Comparison of ENCODE assay signal across 8 mouse cellular contexts in the genomic region with DNA sequence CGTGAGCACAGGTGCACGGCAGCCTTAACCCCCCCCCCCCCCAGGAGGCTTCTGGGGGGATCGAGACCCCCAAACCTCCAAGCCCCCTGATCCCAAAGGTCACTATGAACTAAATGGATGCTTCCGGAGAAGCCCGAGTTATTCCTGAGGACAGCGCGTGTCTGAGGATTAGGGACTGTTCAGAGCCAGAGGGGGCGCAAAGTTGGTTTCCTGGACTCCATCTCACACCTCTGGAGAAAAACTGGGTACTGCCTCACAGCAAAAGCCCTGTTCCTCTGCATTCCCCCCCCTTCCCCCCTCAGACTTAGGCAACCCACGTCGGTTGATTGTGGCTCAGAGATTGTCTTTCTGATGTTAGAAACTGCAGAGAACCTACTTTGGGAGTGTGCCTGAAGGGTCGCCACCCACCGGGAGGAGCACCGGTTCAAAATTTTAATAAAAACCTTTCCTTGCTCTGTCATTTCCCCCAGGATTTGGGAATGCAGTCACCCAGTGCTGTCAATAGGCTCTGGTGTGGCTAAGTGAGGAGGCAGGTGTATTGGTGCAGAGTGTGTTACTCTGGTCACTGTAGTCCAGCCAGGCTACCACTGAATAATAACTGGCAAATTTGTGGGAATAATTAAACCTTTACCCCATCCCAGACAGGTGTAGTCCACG. TPM values are rescaled to one million over a fixed set of nuclear protein-coding genes. Genes with fewer than 3 reads are reported as not detected.
A peak's percentile ranks its signal among the peaks of the same experiment; 100 is the strongest.
DNase-seq lines count a peak whose midpoint lies in the region; ATAC-seq and TF ChIP-seq lines count a peak whose summit lies in the region.

No protein-coding gene starts in this region.

- no peaks in the 10 kb centered on the region for H3K27me3 ChIP-seq in thymus, adult 2 months (ENCODE audit: control insufficient read depth, insufficient read depth, low read length)
- H3K27me3 ChIP-seq in limb, embryonic 13.5 days, result peaks cover 39% of the 10 kb centered on the region

- H3K9ac ChIP-seq in limb, embryonic 13.5 days, result peak overlapping the region; percentile 82

- H3K4me3 ChIP-seq in thymus, adult 2 months (ENCODE audit: control insufficient read depth, insufficient read depth, low read length), result peak overlapping the region; percentile 81
- H3K4me3 ChIP-seq in limb, embryonic 13.5 days, result peak overlapping the region; percentile 74
- H3K4me3 ChIP-seq in olfactory bulb, adult 2 months (ENCODE audit: insufficient read depth, low read depth, low read length), result peak overlapping the region; percentile 73

- H3K4me1 ChIP-seq in thymus, adult 2 months (replicated peaks; ENCODE audit: control insufficient read depth, insufficient read depth, low read length), result peaks cover 23% of the 10 kb centered on the region
- peaks cover 16% of the 10 kb centered on the region for H3K4me1 ChIP-seq in limb, embryonic 13.5 days
- H3K4me1 ChIP-seq in olfactory bulb, adult 2 months (ENCODE audit: control insufficient read depth, insufficient read depth, low read length), result peaks cover 2% of the 10 kb centered on the region; the same call in 1 of the 2 replicates

- TF ChIP-seq CTCF in thymus, adult 2 months (IDR thresholded peaks at IDR 0.05; ENCODE audit: borderline replicate concordance, control insufficient read depth, extremely low read depth, insufficient read depth, low read length, poor library complexity), result no peak
- TF ChIP-seq CTCF in olfactory bulb, adult 2 months (IDR thresholded peaks at IDR 0.05; ENCODE audit: insufficient read depth, low read depth, low read length), result no peak

- ATAC-seq in limb, embryonic 13.5 days (ENCODE audit: low FRiP score, low read depth), result peak; percentile 9; the same call in 1 of the 2 replicates

- TF ChIP-seq POLR2A in thymus, adult 2 months (IDR thresholded peaks at IDR 0.05; ENCODE audit: control insufficient read depth, extremely low read depth, insufficient read depth, low read length, poor library complexity), result no peak
- no peak for TF ChIP-seq POLR2A in olfactory bulb, adult 2 months (IDR thresholded peaks at IDR 0.05; ENCODE audit: insufficient read depth, low read depth, low read length)

- peak overlapping the region; percentile 73; the same call in 1 of the 2 replicates for H3K27ac ChIP-seq in thymus, adult 2 months (ENCODE audit: control insufficient read depth, insufficient read depth, low read length)
- H3K27ac ChIP-seq in limb, embryonic 13.5 days, result no peak overlapping the region
- H3K27ac ChIP-seq in olfactory bulb, adult 2 months (ENCODE audit: insufficient read depth, low read depth, low read length), result no peak overlapping the region

- H3K36me3 ChIP-seq in thymus, adult 2 months (ENCODE audit: control insufficient read depth, insufficient read depth, low read length), result no peaks in the 10 kb centered on the region
- H3K36me3 ChIP-seq in limb, embryonic 13.5 days, result no peaks in the 10 kb centered on the region

- no peaks in the 10 kb centered on the region for H3K9me3 ChIP-seq in limb, embryonic 13.5 days

- peak overlapping the region; percentile 91 for H3K4me2 ChIP-seq in limb, embryonic 13.5 days (replicated peaks)

- 9% methylated on average over 14 of the region's 14 CpGs for WGBS in thymus, adult 2 months
- 8% methylated on average over 14 of the region's 14 CpGs for WGBS in limb, embryonic 13.5 days
- 7% methylated on average over 14 of the region's 14 CpGs for WGBS in olfactory bulb, adult 2 months

- DNase-seq in embryo, embryonic 10.5 days (ENCODE audit: low spot score), result peak; percentile 79
- no peak for DNase-seq in embryo, embryonic 11 days
- no peak for DNase-seq in thymus, adult 2 months
- DNase-seq in thymus, postnatal 10 days (ENCODE audit: low spot score in 2 of 2), result no peak
- no peak for DNase-seq in thymus, postnatal 0 days (ENCODE audit: low spot score)
- no peak for DNase-seq in gastrocnemius, adult 8-10 months (ENCODE audit: low spot score in 2 of 2)

RNA-seq across cellular contexts. Expression of a gene that starts 0.8 kb away (rescaled TPM):
- 9.0 and 11.2 TPM in 2 replicates for polyA plus RNA-seq in thymus, adult 2 months (2012; rRNA removed)
- polyA plus RNA-seq in limb, embryonic 13.5 days (2015; fragmentation: Nextera tagmentation; extraction: Ambion mirVana), result 3.7 and 3.8 TPM in 2 replicates
- not detected in 2 replicates for polyA plus RNA-seq in olfactory bulb, adult 2 months (2012; ENCODE audit: insufficient read depth, insufficient read length, low replicate concordance, missing spikeins)
- polyA plus RNA-seq in thymus, postnatal 0 days (2015; fragmentation: Nextera tagmentation; extraction: Ambion mirVana), result 14.4 TPM in 2 replicates
- total RNA-seq in gastrocnemius, adult 8-10 months (2022), result 1 to 10 TPM; 2.9 to 5.7 (median 4.0) TPM

RNA-seq across cellular contexts. Expression of a gene that starts 1.0 kb away (rescaled TPM):
- polyA plus RNA-seq in thymus, adult 2 months (2012; rRNA removed), result 3.9 and 4.0 TPM in 2 replicates
- polyA plus RNA-seq in limb, embryonic 13.5 days (2015; fragmentation: Nextera tagmentation; extraction: Ambion mirVana), result 4.1 and 4.2 TPM in 2 replicates
- polyA plus RNA-seq in olfactory bulb, adult 2 months (2012; ENCODE audit: insufficient read depth, insufficient read length, low replicate concordance, missing spikeins), result not detected in 2 replicates
- 2.3 and 2.4 TPM in 2 replicates for polyA plus RNA-seq in thymus, postnatal 0 days (2015; fragmentation: Nextera tagmentation; extraction: Ambion mirVana)
- 1 to 10 TPM; 1.1 to 1.8 (median 1.2) TPM for total RNA-seq in gastrocnemius, adult 8-10 months (2022)

RNA-seq across cellular contexts. Expression of a gene that starts 48.5 kb away (rescaled TPM):
- 55.9 and 75.3 TPM in 2 replicates for polyA plus RNA-seq in thymus, adult 2 months (2012; rRNA removed)
- 46.9 and 48.5 TPM in 2 replicates for polyA plus RNA-seq in limb, embryonic 13.5 days (2015; fragmentation: Nextera tagmentation; extraction: Ambion mirVana)
- not detected in 2 replicates for polyA plus RNA-seq in olfactory bulb, adult 2 months (2012; ENCODE audit: insufficient read depth, insufficient read length, low replicate concordance, missing spikeins)
- 59.4 and 60.0 TPM in 2 replicates for polyA plus RNA-seq in thymus, postnatal 0 days (2015; fragmentation: Nextera tagmentation; extraction: Ambion mirVana)
- 10 to 100 TPM; 64.3 to 84.3 (median 72.6) TPM for total RNA-seq in gastrocnemius, adult 8-10 months (2022)
